Mouse (Mus musculus): ENCODE measurements at regions not wholly inside any gene's neighbourhood (a gene's known extent, or its start where the extent isn't known, plus 50 kb on each side); places are given as distances from the start of the nearest gene placed in this dataset.

GRCm38 (mm10) chr11:39477136-39477535, 1217.9 kb downstream of the Mat2b start:
- TF ChIP-seq CTCF (IDR thresholded peaks at IDR 0.05; ENCODE audit: low read depth) (no peak), EP300 (IDR thresholded peaks at IDR 0.05; ENCODE audit: low read depth) (no peak)
